Mouse (Mus musculus) olfactory bulb, adult 2 months (tissue): ENCODE measurements around the gene Racgap1.

Experiments used
- CTCF ChIP-seq: fragments of 200-500 bp; IDR thresholded peaks from 2 replicates; pipeline ENCODE4 v1.5.1; 2012; ENCODE audit warnings: low read depth, mild to moderate bottlenecking, low read length, moderate library complexity; ENCODE audit not compliant: insufficient read depth
- POLR2A ChIP-seq: fragments of 200-500 bp; IDR thresholded peaks from 2 replicates; pipeline ENCODE4 v1.6.1; 2012; ENCODE audit warnings: mild to moderate bottlenecking, low read depth, low read length, moderate library complexity; ENCODE audit not compliant: insufficient read depth

DNA sequence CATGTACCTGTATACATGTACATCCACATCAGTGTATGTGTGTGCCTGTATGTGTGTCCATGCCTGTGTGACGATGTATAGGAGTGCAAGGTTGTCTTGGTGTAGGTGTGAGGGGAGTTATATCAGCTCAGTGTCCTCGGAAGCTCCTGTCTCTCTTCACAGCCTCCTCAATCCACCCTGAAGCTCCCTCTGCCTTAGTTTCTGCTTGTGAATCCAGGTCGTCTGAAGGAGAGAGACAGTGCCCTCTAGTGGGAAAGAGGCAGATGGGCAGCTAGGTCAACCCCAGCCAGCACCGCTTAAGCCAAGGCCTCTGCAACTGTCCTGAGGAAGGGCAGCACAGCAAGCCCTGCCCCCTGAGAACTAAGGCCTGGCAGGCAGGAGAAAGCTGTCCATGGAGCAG lies 37.3 kb upstream of the Racgap1 start:
- peak; percentile 80 for TF ChIP-seq CTCF
- no peak for TF ChIP-seq POLR2A
